Mouse (Mus musculus) layer of hippocampus, adult 9-10 months (tissue): ENCODE results near the gene Ceacam1.

Source experiments
- DNase-seq: peaks from one replicate; pipeline ENCODE4 v3.0.0; 2022; ENCODE audit warnings: low spot score

Ceacam1 gene

GRCm38 (mm10) chr7:25411861-25412260, 65.5 kb downstream of the Ceacam1 start:
- no peak for DNase-seq
